Mouse (Mus musculus): Measurements from ENCODE around the gene Fkbp8. TPM values are rescaled to one million over a fixed set of nuclear protein-coding genes. Genes with fewer than 3 reads are reported as not detected.

Fkbp8 gene
- total and polyA plus RNA-seq, 3 experiments: 176 to 266 (median 178) TPM

- no peak overlapping the region for H3K4me2 ChIP-seq (ENCODE audit: insufficient read depth, low read depth, poor library complexity, severe bottlenecking)
- no peaks in the 10 kb centered on the region for H3K27me3 ChIP-seq (replicated peaks)
- peaks cover 0 to 67% of the 10 kb centered on the region in 2 experiments for H3K36me3 ChIP-seq (replicated peaks in 1 of 2; ENCODE audit: control insufficient read depth in 1 of 2, insufficient read depth in 1 of 2, low read length in 1 of 2)
- no peak for DNase-seq (ENCODE audit: extremely low read depth)
- TF ChIP-seq ETS1 (conservative IDR thresholded peaks at IDR 0.05; ENCODE audit: low read depth, low read length) (no peak), PAX5 (IDR thresholded peaks at IDR 0.05; ENCODE audit: low read length) (no peak), POLR2AphosphoS2 (IDR thresholded peaks at IDR 0.05; ENCODE audit: low read depth, low read length) (no peak), SIN3A (IDR thresholded peaks at IDR 0.05; ENCODE audit: low read length) (no peak), JUND (conservative IDR thresholded peaks at IDR 0.05; ENCODE audit: low read depth, low read length) (no peak), KAT2A (IDR thresholded peaks at IDR 0.05; ENCODE audit: insufficient replicate concordance, low read length) (no peak), GABPA (IDR thresholded peaks at IDR 0.05; ENCODE audit: insufficient replicate concordance, low read depth, low read length) (no peak)
- dilution Hi-C loops (cut with MboI; ENCODE audit: extremely low pct_ligation_motif_present, extremely low pct_unique_long_range_greater_than_20kb, low sequenced_read_pairs): no loop called here
- no peaks in the 10 kb centered on the region for H3K9me3 ChIP-seq (replicated peaks; ENCODE audit: low read length)
- H3K9ac ChIP-seq (ENCODE audit: insufficient read depth, low read depth): no peak overlapping the region
- peaks cover 3 to 57% of the 10 kb centered on the region in 2 experiments; a peak in 2 of 4 replicates for H3K4me1 ChIP-seq (ENCODE audit: control insufficient read depth in 1 of 2, insufficient read depth in 2 of 2)
- no peak overlapping the region for H3K4me3 ChIP-seq (replicated peaks in 1 of 3; ENCODE audit: low read depth in 2 of 3, low read length in 2 of 3, poor library complexity in 1 of 3)
- H3K27ac ChIP-seq (ENCODE audit: insufficient read depth, low read depth): no peak overlapping the region
- no peaks in the 10 kb centered on the region for H3K79me2 ChIP-seq (replicated peaks; ENCODE audit: control insufficient read depth, extremely low read depth, insufficient read depth, poor library complexity, severe bottlenecking)
- in situ Hi-C loops (cut with MboI; ENCODE audit: low pct_ligation_motif_present, low pct_unique_long_range_greater_than_20kb, low sequenced_read_pairs): no loop called here
Measured at GRCm38 (mm10) chr8:70561809-70562535, 34.4 kb downstream of the Fkbp8 start.

GRCm38 (mm10) chr8:70562802-70563201 lies 35.3 kb downstream of the Fkbp8 start:
- Histone ChIP-seq H3K4me2 (ENCODE audit: insufficient read depth, low read depth, poor library complexity, severe bottlenecking) (no peak overlapping the region), H3K79me2 (replicated peaks; ENCODE audit: control insufficient read depth, extremely low read depth, insufficient read depth, poor library complexity, severe bottlenecking) (no peaks in the 10 kb centered on the region), H3K27me3 (replicated peaks) (no peaks in the 10 kb centered on the region), H3K36me3 (replicated peaks in 1 of 2; ENCODE audit: control insufficient read depth in 1 of 2, insufficient read depth in 1 of 2, low read length in 1 of 2) (peaks cover 0 to 59% of the 10 kb centered on the region in 2 experiments), H3K9ac (ENCODE audit: insufficient read depth, low read depth) (no peak overlapping the region), H3K9me3 (replicated peaks; ENCODE audit: low read length) (no peaks in the 10 kb centered on the region), H3K4me3 (replicated peaks in 1 of 3; ENCODE audit: low read depth in 2 of 3, low read length in 2 of 3, poor library complexity in 1 of 3) (no peak overlapping the region), H3K27ac (ENCODE audit: insufficient read depth, low read depth) (no peak overlapping the region), H3K4me1 (ENCODE audit: control insufficient read depth in 1 of 2, insufficient read depth in 2 of 2) (peaks cover 3 to 53% of the 10 kb centered on the region in 2 experiments; a peak in 2 of 4 replicates)
- TF ChIP-seq ELF1 (IDR thresholded peaks at IDR 0.05; ENCODE audit: low read depth, low read length) (no peak), MYC (IDR thresholded peaks at IDR 0.05; ENCODE audit: low read depth, low read length) (no peak), CHD2 (IDR thresholded peaks at IDR 0.05; ENCODE audit: low read length) (no peak), PAX5 (IDR thresholded peaks at IDR 0.05; ENCODE audit: low read length) (no peak), JUN (IDR thresholded peaks at IDR 0.05; ENCODE audit: insufficient read depth, low read depth, low read length) (no peak), RAD21 (IDR thresholded peaks at IDR 0.05; ENCODE audit: low read depth, low read length) (no peak), NRF1 (IDR thresholded peaks at IDR 0.05; ENCODE audit: low read depth, low read length) (no peak)
- DNase-seq (ENCODE audit: extremely low read depth): no peak
- in situ Hi-C loops (cut with MboI; ENCODE audit: low pct_ligation_motif_present, low pct_unique_long_range_greater_than_20kb, low sequenced_read_pairs): no loop called here
- dilution Hi-C loops (cut with MboI; ENCODE audit: extremely low pct_ligation_motif_present, extremely low pct_unique_long_range_greater_than_20kb, low sequenced_read_pairs): no loop called here
